Mouse (Mus musculus): ENCODE results near the gene Hoxb2. TPM values are rescaled to one million over a fixed set of nuclear protein-coding genes. Genes with fewer than 3 reads are reported as not detected.

The Hoxb2 gene
- polyA plus RNA-seq, 1 experiment from 2014 or later = 63.0 TPM

DNA sequence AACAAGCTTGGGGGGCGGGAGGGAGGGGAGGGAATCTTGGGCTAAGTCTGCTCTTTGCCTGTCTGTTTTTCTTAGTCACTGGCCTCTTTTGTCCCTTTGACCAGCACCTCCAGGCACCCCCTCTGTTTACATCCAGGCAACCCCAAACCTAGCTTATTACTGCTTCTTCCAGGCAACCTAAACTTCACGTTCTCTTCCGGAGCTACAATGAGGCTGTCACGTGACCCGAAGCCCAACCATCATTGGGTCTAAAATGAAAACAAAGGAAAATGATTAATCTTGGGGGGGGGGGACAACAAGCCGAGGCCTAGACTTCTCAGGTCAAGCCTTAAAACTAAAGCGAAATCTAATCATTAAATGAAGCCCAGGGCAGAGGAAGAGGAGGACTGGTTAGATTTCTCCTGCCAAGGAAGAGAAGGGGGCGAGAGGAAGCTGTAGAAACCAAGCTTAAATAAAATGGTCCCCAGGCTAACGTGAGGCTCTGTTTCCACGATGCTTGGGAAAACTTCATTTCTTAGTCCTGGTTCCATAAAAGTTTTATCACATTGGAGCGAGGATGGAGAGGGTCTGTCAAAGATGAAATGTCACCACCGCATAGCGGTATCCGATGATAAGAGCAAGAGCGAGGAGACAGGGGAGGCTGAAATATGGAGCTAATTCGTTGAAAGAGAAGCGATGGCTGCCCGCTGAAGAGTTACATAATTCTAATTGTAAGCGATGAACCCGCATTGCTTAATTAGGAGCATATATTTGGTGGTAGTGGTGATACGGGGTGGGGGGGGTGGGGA lies 2.0 kb upstream of the Hoxb2 start:
- no peak for ATAC-seq (ENCODE audit: low read depth)
- Histone ChIP-seq H3K27ac (replicated peaks) (peak overlapping the region; percentile 100), H3K4me1 (replicated peaks) (peaks cover 80% of the 10 kb centered on the region), H3K9me3 (no peaks in the 10 kb centered on the region), H3K4me2 (peak overlapping the region; percentile 95), H3K9ac (peak overlapping the region; percentile 100), H3K27me3 (no peaks in the 10 kb centered on the region), H3K4me3 (peak overlapping the region; percentile 31), H3K36me3 (peaks cover 31% of the 10 kb centered on the region)
- 2% methylated on average over 21 of the region's 21 CpGs for WGBS

DNA sequence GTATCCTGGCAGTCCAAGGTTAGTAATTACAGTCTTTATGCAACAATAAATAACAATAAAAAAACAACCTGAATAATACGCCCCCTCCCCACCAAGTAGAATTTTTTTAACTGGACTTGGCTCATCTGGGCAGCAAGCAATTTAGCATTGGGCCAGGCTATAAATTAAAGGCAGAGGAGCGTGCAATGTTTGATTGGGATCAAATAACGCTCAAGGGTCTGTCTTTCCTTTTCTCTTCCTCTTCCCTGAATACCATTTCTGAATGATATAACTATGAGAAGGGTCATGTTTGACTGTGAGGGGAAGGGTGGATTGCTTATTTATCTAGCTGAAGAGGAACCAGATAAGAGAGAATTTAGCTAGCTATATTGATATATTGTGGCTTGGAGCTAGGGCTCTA lies 1.3 kb upstream of the Hoxb2 start:
- peak overlapping the region; percentile 100 for H3K27ac ChIP-seq (replicated peaks)
- peaks cover 74% of the 10 kb centered on the region for H3K4me1 ChIP-seq (replicated peaks)
- no peaks in the 10 kb centered on the region for H3K9me3 ChIP-seq
- 4% methylated on average over 3 of the region's 3 CpGs for WGBS
- peak overlapping the region; percentile 100 for H3K9ac ChIP-seq
- H3K4me2 ChIP-seq = peak overlapping the region; percentile 95
- no peaks in the 10 kb centered on the region for H3K27me3 ChIP-seq
- no peak for ATAC-seq (ENCODE audit: low read depth)
- H3K36me3 ChIP-seq = peaks cover 33% of the 10 kb centered on the region
- H3K4me3 ChIP-seq = peak overlapping the region; percentile 31

DNA sequence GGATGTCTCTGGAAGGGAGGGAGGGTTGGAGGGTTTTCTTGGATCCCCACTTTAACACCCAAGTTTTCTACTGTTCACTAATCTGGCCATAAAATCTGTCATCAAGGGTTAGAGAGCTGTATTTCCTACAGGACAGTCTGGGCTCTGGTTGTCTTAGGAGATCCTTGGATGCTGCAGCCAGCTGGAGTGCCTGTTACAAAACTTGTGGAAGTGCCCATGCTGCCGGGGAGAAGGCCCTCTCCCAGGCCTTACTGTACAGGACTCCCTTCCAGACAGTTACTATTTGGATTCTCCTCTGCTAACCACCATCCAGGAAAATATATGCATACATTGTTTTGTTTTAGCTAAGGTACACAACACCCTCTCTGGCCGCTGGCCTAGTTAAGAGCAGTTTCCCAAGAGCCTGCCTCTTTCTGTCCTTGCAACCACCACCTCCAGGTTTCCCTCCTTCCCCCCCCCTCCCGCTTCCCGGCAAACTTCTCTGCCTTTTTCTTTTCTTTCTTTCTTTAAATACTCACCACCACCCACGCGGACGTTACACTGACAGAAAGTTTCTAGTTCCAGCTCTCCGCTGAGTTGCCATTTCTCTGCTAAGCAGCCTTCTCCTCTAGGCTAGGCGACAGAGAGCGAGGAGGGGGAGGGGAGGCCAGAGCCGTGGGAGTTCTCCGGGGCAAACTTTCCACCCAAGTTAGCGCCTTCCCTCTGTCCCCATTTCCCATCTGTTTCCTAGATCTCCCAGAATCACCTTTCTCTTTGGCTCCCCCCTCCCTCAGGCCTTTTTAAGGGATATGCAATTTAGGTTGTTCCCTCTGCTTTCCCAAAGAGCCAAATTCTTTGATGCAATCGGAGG lies 609 bp upstream of the Hoxb2 start:
- Histone ChIP-seq H3K4me3 (peak overlapping the region; percentile 31), H3K27ac (replicated peaks) (peak overlapping the region; percentile 100)
- WGBS = 1% methylated on average over 14 of the region's 14 CpGs

DNA sequence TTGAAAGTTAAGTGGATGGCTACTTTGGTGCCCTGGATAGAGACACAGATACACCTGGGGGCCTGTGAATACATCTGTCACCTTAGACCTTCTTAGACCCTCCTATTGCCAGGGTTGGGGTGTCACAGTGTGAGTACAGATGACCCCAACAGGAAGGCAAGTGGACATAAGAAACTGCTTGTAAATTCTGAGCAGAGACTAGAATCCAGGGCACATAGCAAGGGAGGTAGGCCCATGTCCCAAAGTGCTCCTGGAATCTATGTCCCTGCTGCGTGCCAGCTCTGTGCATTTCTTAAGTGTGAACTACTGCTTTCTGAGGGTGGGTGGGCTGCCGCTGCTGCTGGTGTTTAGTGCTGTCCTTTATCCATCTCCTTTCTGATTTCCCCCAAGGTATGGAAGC lies 466 bp downstream of the Hoxb2 start:
- Histone ChIP-seq H3K36me3 (peaks cover 20% of the 10 kb centered on the region), H3K9ac (peak overlapping the region; percentile 100), H3K4me1 (replicated peaks) (peaks cover 65% of the 10 kb centered on the region), H3K27ac (replicated peaks) (peak overlapping the region; percentile 100), H3K4me3 (peak overlapping the region; percentile 95), H3K27me3 (no peaks in the 10 kb centered on the region), H3K4me2 (peak overlapping the region; percentile 95), H3K9me3 (no peaks in the 10 kb centered on the region)
- 12% methylated on average over 2 of the region's 2 CpGs for WGBS
- no peak for ATAC-seq (ENCODE audit: low read depth)

More for the DNA sequence above, 609 bp upstream of the Hoxb2 start:
- H3K9ac ChIP-seq = peak overlapping the region; percentile 100
- H3K4me1 ChIP-seq (replicated peaks) = peaks cover 67% of the 10 kb centered on the region
- peak overlapping the region; percentile 95 for H3K4me2 ChIP-seq
- H3K27me3 ChIP-seq = no peaks in the 10 kb centered on the region
- H3K36me3 ChIP-seq = peaks cover 25% of the 10 kb centered on the region
- ATAC-seq (ENCODE audit: low read depth) = no peak
- H3K9me3 ChIP-seq = no peaks in the 10 kb centered on the region

DNA sequence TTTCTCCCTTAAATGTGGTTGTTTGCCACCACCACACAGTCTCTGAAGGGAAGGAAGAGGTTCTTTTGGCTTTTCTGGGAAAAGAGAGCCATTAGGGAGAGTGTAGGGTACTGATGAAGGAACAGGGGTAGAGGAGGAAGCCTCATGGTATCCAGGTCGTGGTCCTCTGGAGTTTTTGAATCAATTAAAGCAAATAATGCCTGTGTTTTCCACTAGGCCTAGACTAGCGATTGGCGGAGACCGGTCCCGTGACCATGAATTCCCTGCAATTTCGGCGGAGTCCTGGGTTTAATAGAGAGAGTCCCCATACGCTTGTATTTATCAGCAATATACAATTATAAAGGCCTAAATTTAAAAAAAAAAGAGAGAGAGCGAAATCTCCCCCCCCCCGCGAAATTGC lies 987 bp downstream of the Hoxb2 start:
- peak overlapping the region; percentile 95 for H3K4me3 ChIP-seq
- no peaks in the 10 kb centered on the region for H3K9me3 ChIP-seq
- H3K36me3 ChIP-seq = peaks cover 15% of the 10 kb centered on the region; the same call in 1 of the 2 replicates
- H3K4me1 ChIP-seq (replicated peaks) = peaks cover 65% of the 10 kb centered on the region
- H3K27ac ChIP-seq (replicated peaks) = peak overlapping the region; percentile 100
- peak overlapping the region; percentile 95 for H3K4me2 ChIP-seq
- ATAC-seq (ENCODE audit: low read depth) = peak; percentile 22; the same call in 1 of the 2 replicates
- peak overlapping the region; percentile 100 for H3K9ac ChIP-seq
- no peaks in the 10 kb centered on the region for H3K27me3 ChIP-seq
- 6% methylated on average over 11 of the region's 11 CpGs for WGBS

DNA sequence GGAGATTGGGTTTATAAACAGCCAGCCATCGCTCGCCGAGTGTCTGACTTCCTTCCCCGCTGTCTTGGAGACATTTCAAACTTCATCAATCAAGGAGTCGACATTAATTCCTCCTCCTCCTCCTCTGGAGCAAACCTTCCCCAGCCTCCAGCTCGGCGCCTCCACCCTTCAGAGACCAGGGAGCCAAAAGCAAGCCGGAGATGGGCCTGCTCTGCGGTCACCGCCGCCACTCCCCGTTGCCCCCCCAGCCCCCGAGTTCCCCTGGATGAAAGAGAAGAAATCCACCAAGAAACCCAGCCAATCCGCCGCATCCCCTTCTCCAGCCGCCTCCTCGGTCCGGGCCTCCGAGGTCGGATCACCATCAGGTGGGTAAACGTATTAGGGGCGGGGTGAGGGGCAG lies 1.5 kb downstream of the Hoxb2 start:
- H3K27me3 ChIP-seq = no peaks in the 10 kb centered on the region
- peak overlapping the region; percentile 95 for H3K4me3 ChIP-seq
- H3K9me3 ChIP-seq = no peaks in the 10 kb centered on the region
- peak overlapping the region; percentile 95 for H3K4me2 ChIP-seq
- ATAC-seq (ENCODE audit: low read depth) = peak; percentile 32
- peak overlapping the region; percentile 100 for H3K9ac ChIP-seq
- WGBS = 1% methylated on average over 22 of the region's 22 CpGs
- H3K36me3 ChIP-seq = peaks cover 10% of the 10 kb centered on the region; the same call in 1 of the 2 replicates
- H3K4me1 ChIP-seq (replicated peaks) = peaks cover 63% of the 10 kb centered on the region
- peak overlapping the region; percentile 100 for H3K27ac ChIP-seq (replicated peaks)

DNA sequence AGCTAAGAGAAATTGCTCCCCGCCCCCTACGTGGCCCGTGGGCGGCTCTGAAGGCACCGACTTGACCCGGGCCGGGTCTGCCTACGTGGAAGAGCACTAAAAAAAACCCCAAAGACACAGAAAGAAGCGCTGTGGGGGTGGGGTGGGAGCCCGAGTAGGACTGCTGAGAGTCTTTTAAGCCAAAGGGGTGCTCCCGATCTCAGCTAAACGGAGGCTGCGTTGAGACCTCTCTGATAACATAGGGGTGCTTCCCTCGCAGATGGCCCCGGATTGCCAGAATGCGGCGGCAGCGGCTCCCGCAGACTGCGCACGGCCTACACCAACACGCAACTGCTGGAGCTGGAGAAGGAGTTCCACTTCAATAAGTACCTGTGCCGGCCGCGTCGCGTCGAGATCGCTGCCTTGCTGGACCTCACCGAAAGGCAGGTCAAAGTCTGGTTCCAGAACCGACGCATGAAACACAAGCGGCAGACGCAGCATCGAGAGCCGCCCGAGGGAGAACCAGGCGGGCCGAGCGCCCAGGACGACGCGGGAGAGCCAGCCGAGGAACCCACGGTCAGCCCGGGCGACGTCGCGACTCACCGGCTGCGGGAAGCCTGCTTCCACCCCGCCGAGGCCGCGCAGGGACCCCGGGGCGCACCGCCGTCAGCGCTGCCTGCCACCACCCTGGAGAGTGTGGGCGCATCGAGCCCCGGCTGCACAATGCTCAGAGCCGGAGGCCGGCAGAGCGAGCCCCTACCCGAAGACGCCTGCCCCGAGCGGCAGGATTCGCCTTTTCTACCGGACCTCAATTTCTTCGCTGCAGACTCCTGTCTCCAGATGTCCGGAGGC lies 2.6 kb downstream of the Hoxb2 start:
- peak overlapping the region; percentile 95 for H3K4me3 ChIP-seq
- peak overlapping the region; percentile 100 for H3K9ac ChIP-seq
- 0 out of 2 replicates have a peak, but pooled peaks have one; percentile 4 for ATAC-seq (ENCODE audit: low read depth)
- no peaks in the 10 kb centered on the region for H3K27me3 ChIP-seq
- H3K4me1 ChIP-seq (replicated peaks) = peaks cover 55% of the 10 kb centered on the region
- H3K4me2 ChIP-seq = peak overlapping the region; percentile 95
- H3K27ac ChIP-seq (replicated peaks) = peak overlapping the region; percentile 100
- WGBS = 2% methylated on average over 75 of the region's 75 CpGs
- H3K36me3 ChIP-seq = peaks cover 6% of the 10 kb centered on the region; the same call in 1 of the 2 replicates
- H3K9me3 ChIP-seq = no peaks in the 10 kb centered on the region

DNA sequence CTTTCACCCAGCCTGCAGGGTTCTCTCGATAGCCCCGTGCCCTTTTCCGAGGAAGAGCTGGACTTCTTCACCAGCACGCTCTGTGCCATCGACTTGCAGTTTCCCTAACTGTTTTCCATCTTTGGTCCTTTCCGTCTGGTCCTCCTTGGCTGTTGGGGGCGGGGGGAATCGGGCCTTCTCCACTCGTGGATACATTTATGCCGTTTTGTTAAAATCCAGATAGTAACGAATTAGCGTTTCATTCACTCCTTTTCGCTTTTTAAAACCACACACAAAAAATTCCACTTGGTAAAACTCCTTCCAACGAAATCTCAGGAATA lies 3.2 kb downstream of the Hoxb2 start:
- Histone ChIP-seq H3K27ac (replicated peaks) (peak overlapping the region; percentile 100), H3K27me3 (no peaks in the 10 kb centered on the region), H3K4me1 (replicated peaks) (peaks cover 49% of the 10 kb centered on the region), H3K4me2 (peak overlapping the region; percentile 95), H3K9me3 (no peaks in the 10 kb centered on the region), H3K9ac (peak overlapping the region; percentile 100), H3K4me3 (peak overlapping the region; percentile 95), H3K36me3 (peaks cover 6% of the 10 kb centered on the region; the same call in 1 of the 2 replicates)
- ATAC-seq (ENCODE audit: low read depth) = no peak
- under 1% methylated on average over 14 of the region's 14 CpGs for WGBS

DNA sequence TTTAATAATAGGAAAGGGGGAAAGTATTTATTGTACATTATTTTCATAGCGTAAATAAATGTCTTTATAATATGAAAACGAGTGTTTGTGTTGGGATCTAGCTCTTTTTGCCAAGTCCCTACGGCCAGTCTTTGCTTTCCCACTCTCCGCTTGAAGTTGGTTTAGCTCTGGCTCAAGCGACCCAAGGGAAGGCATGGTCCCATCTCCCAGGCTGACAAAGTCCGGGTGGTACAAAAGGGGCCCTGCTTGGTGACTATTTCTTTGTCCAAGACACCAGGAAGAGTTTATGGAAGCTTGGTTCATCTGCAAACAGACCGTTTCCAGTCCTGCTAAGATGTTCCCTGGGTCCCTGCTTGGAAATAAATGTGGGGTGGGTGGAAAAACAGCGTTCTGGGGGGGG lies 3.6 kb downstream of the Hoxb2 start:
- Histone ChIP-seq H3K36me3 (peaks cover 6% of the 10 kb centered on the region; the same call in 1 of the 2 replicates), H3K4me1 (replicated peaks) (peaks cover 44% of the 10 kb centered on the region), H3K27me3 (no peaks in the 10 kb centered on the region), H3K4me3 (peak overlapping the region; percentile 95), H3K9ac (peak overlapping the region; percentile 100), H3K4me2 (peak overlapping the region; percentile 95), H3K9me3 (no peaks in the 10 kb centered on the region), H3K27ac (replicated peaks) (peak overlapping the region; percentile 100)
- WGBS = 2% methylated on average over 8 of the region's 8 CpGs
- no peak for ATAC-seq (ENCODE audit: low read depth)

DNA sequence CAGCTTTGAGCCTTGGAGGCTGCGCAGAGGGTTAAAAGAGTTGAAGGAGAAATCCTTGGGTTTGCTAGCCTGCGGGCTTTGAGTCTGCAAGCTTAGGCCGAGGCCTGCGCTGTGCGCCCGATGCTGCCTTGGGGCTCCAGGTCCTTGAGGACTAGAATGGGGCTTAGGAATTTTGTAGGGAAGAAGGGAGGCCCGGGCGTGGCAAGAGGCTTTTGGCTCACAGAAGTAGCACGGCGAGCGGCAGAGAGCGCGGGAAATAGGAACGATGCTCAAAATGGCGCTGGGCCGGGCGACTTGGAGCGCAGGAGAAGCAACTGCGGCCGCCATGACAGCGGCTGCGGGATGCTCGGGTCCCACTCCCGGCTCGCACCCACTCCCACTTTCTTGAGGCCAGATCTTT lies 4.1 kb downstream of the Hoxb2 start:
- ATAC-seq (ENCODE audit: low read depth) = no peak
- peak overlapping the region; percentile 95 for H3K4me2 ChIP-seq
- H3K27me3 ChIP-seq = no peaks in the 10 kb centered on the region
- H3K4me3 ChIP-seq = peak overlapping the region; percentile 95
- peak overlapping the region; percentile 100 for H3K27ac ChIP-seq (replicated peaks)
- WGBS = under 1% methylated on average over 25 of the region's 25 CpGs
- H3K9ac ChIP-seq = peak overlapping the region; percentile 100
- peaks cover 6% of the 10 kb centered on the region; the same call in 1 of the 2 replicates for H3K36me3 ChIP-seq
- no peaks in the 10 kb centered on the region for H3K9me3 ChIP-seq
- H3K4me1 ChIP-seq (replicated peaks) = peaks cover 40% of the 10 kb centered on the region

DNA sequence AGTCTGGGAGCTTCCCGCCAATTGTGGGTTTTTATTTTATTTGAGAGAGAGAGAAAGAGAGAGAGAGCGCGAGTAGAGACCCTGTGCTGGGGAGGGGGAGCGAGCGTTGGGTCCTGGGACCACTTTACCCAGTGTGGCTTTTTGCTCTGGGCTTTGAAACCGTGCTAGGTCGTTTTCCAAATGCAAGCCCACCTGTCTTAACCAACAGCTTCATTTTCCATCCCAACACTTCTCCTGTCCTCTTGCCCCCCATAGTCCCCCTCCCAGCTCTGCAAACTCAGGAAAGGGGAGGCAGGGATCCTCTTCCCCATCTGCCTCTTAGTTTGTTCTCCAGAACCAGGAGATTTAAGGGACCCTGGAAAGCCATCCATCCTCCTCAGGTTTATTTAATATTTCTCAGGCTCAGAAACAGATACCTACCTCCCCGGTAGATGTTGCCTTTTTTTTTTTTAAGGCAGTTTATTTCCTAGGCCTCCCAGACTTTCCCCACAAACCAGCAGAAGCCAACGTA lies 4.5 kb downstream of the Hoxb2 start:
- ATAC-seq (ENCODE audit: low read depth) = no peak
- H3K36me3 ChIP-seq = peaks cover 6% of the 10 kb centered on the region; the same call in 1 of the 2 replicates
- peak overlapping the region; percentile 100 for H3K27ac ChIP-seq (replicated peaks)
- H3K4me2 ChIP-seq = peak overlapping the region; percentile 95
- H3K9ac ChIP-seq = peak overlapping the region; percentile 100
- peaks cover 35% of the 10 kb centered on the region for H3K4me1 ChIP-seq (replicated peaks)
- 2% methylated on average over 9 of the region's 9 CpGs for WGBS
- H3K9me3 ChIP-seq = no peaks in the 10 kb centered on the region
- no peaks in the 10 kb centered on the region for H3K27me3 ChIP-seq
- H3K4me3 ChIP-seq = peak overlapping the region; percentile 95
